Mouse (Mus musculus) layer of hippocampus, postnatal 25 days (tissue): Measurements from ENCODE around the gene Grm3. TPM values are rescaled to one million over a fixed set of nuclear protein-coding genes. Genes with fewer than 3 reads are reported as not detected.

ENCODE experiments used
- DNase-seq, 2 experiments: peaks; one replicate each; pipeline ENCODE4 v3.0.0; 2022; ENCODE audit warnings: mixed read lengths in 2 of 2, low spot score in 1 of 2; ENCODE audit errors: extremely low spot score in 1 of 2
- total RNA-seq, 2 experiments: library from RNA; stranded (reverse); gene quantifications; 2 replicates each; pipeline ENCODE4 v1.2.3; 2021

Grm3 gene
- total RNA-seq, 2 experiments from 2014 or later, result 64.9 to 72.2 TPM

DNA sequence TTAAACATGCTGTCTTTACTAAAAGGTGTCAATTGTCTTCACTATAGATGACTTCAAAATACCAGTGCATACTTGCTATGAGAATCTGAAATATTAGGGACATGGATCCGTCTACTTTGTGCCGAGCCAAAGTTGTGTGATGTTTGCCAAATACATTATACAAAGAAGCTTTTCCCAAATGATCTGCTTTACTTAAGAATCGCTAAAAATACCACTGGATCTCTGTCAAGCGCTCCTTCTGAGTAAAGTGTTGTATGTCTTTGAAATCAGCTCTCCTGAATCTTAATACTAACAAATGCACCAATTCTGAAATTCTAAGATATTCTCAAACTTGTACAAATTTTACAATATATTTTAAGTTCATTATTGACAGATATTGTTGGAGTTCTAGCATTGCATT, 100.6 kb downstream of the Grm3 start:
- no peak for DNase-seq

DNA sequence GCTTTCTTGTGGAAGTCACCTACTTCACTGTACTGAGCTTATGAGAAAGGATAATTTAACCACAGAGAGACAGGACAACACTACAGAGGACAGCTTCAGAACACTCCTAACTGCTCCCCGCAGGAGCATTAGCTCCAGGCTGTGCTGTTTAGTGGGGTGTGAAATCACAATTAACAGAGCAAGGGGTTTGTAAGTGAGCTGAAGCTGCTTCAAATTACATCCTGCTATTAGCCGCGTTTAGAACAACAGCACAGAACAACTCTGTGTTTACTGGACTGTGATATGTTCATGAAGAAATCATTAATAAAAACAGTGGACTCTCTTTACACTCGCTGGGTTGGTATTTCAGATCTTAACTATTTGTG, 101.9 kb downstream of the Grm3 start:
- no peak for DNase-seq

DNA sequence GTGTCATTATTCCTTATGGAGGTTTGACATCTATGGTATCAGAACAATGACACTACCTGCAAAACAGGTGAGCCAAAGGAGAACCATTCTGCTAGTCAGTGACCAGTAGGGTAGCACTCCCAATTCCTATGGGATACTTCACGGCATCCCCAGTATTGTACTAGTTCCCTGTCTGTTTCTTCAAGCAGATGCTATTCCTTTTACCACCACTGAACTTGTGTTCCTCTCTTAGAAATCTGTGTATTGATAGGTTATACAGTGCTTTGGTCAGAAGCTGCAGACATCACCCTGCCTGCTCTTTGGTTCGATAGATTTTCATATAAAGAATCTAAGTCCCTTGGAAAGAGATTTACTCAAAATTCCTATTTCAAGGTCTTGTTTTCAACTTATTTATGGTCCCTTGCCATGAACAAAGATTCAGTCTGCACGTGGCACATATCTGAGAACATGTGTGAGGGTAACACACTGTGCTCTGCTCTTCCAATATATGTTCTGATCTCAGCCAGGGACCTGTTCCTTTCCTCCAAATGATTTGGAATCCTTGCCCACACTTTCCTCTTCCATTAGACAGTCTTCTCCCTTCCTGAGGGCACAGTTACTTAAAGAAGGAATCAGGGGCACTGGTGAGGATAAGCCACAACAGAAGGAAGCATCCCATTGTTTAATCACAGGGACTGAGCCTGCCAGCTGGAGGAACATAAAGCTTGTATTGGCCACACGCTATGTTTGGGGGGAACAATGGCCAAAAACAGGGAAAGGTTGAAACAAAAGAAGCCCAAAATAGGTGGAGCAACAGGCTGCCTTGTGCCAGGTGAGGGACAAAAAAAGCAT, 102.5 kb downstream of the Grm3 start:
- DNase-seq, result no peak

DNA sequence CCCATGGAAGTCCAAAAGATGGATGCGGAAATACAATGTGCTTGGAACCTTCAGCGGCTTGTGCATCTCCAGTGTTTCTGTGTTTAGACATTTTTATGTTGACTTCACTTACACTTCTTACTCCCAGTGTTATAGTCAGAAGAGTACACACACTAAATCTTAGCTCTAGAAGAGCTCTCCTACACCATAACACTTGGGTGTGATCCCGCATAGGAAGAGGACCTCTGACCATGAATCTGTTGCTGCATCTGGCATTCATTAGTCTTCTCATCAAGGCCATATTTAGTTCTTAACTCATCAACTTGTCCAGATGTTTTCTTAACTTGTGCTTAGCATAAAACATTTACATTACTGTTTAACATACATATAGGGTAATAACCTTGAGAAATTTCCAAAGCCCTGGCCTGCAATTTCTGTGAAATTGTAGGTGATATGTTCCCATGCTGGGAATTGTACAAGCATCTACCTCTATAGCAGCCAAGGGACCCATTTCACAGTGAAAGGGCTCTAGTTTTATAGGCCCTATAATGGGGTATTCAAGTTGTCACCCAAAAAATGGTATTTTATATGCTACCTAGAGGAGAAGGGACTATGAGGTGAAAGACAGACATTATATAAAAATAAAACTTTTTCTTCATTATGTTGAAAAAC, 103.4 kb downstream of the Grm3 start:
- no peak for DNase-seq

DNA sequence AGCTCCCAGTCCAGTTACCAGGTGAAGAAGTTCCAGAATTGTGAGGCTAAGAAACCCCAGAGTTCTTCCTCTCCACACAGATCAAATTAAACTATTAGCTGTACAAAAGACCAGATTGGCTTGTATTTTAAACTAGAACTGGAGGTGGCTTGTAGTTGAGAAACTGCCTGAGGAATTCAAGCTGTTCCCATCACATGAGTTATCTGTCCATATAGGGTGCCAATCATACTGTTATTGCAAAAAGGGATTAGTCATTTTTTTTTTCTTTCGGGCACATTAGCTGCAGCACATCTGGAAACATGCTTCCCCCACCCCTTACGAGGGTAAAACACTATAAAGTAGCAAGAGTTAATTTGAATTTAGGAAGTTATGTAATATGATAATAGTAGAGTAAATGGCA, 145.9 kb downstream of the Grm3 start:
- no peak for DNase-seq

DNA sequence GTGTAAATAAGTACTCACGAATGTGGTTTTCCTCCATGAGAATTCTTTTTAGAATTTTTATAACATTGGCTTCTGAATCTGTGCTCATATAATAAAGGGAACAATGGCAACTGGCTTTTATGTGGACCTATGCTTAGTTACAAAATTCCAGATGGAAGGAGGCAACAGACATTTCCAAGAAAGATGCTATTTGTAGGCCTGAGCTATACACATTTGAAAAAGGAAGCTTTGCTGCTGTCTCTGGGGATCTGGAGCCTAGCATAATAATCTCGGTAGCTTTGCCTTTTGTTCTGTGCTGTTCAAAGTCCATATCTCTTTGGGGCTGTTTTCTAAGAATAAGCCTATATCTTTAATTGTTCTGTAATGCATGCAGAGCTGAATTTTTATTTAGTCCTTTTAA, 146.4 kb downstream of the Grm3 start:
- DNase-seq, result no peak

DNA sequence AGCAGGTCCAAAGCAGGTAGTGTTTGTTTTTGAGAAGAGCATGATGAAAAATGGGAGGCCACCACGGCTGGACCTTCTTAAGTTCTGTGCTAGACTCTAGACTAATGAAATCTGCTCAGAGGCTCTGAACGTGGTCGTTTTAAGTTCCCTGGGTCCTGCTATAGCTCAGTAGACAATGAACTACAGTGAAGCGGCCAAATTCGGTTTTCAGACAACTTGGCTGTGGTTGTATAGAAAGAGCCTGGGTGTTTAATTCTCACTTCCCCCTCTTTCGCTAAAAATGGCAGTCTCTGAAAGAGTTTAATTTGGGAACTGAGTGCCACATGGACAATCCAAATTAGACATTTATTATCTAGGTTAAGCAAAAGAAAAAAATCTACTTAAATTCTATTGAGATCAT, 154.0 kb downstream of the Grm3 start:
- DNase-seq, result no peak

DNA sequence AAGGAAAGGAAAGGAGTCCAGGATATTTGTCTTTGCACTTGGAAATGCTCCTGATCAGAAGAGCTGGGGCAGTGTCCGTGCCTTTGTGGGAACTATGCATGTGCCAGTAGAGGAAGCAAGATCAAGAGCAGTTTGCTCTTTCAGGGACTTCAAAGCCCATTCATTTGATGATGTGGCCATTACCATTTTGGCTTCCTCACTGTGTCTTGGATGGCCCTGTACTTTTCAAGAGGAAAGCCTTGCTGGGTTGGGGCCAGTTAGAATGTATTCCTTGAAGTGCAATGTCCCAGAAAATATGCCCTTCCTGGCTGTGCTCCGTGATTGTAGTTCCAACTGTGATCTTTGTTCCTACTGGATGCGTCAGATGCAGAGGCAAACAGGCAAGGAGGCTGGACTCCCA, 167.3 kb downstream of the Grm3 start:
- DNase-seq, result no peak

DNA sequence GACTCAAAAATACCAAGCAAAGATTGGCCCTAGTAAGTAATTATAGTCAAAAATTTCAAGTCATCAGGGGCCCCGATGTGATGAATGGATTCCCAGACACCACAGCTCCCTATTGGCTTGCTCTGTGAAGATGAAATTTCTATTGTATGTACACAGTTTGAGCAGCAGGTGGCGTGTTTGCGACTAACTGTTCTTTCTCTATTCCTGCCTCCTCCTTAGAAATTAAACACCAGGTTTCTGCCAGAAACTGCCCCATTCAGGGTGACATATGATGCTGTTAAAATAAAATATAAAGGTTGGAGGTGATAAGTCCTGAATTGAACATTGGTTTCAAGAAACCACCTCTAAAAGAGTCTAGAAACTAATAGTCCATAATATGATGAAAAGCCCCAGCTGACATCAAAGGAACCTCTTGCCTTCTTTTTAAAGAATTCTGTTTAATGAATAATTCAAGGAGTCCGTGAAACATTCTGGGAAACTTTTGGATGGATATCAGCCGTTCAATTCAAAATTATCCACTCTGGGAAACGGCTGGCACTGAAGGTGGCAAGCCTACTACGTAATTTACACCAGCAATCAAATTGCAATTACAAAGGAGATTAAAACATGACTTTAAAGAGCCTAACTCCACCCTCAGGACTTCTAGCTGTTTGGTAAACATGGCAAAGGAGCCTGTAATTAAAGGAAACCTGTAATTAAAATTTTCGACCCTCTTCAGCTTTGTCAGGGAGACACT, 184.0 kb downstream of the Grm3 start:
- DNase-seq, result peak in 1 of 2 experiments; percentile 51

DNA sequence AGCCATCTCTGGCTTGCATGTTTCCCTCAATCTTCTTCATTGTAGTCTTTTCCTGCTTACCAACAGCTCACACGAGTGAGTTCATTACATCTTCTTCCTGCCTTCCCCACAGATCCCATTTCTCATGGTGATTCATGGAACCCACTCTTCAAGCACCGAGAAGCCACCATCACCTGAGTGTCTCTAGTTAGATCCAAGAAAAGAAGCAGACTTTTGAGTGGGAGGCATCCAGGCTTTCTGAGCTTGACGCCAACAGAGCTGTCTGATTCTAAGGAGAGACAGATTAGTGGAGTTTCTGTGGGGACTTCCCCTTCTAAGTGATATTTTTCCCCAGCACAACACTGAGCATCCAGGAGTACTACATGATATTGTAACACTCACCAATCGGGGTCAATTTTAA, 199.5 kb downstream of the Grm3 start:
- DNase-seq, result no peak

DNA sequence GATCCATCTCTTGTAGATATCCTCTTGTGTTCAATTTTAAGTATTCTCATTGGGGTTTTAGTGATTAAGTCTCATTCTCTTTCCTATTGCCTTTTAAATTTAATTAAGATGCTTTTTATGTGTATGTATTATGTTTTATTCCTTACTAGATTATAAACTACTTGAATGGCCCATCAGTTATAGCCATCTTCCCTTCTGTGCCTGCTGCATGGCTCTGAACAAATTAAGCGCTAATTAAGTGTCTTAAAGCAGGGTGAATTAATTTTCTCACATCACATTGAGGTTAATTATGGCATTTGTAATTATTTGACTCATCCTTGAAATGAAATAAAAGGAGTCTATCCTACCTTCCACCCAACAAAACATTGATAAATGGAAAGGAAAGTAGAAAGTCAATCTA, 213.9 kb downstream of the Grm3 start:
- DNase-seq, result no peak

DNA sequence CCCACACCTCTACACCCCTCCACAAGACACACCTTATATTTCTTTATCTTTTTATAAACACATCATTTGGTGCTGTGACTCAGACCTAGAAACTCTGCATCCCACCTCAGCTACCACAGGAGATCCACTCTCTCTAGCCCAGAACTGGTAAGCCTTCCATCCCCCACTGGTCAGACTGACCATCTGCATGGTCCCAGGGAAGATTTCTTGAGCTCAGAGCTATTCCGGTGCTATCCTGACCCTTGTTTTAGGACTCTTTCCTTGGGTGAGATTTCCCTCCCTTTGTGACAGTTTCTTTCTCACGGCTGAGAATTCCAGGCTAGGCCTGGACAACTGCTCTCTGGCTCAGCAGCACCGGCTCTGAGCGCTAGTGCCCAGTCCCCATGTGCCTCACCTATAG, 227.7 kb downstream of the Grm3 start:
- DNase-seq, result no peak

DNA sequence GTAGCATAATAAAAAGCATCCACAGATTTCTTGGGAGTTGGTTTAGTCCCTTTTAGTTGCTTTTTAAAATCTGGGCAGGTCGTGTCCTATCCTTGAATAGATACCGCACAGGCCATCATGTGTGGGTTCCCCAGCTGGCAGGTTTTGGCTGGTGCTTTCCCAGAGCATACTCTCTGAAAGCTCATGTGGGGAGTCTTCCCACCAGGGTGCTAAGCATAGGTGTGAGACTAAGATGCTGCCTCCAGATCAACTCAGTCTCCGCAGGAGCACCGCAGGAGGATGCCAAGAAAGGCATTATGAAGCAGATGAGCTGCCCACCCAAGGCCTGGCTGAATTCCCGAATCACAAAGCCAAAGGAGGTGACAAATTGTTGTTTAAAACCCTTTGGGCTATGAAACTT, 229.5 kb downstream of the Grm3 start:
- DNase-seq, result no peak

DNA sequence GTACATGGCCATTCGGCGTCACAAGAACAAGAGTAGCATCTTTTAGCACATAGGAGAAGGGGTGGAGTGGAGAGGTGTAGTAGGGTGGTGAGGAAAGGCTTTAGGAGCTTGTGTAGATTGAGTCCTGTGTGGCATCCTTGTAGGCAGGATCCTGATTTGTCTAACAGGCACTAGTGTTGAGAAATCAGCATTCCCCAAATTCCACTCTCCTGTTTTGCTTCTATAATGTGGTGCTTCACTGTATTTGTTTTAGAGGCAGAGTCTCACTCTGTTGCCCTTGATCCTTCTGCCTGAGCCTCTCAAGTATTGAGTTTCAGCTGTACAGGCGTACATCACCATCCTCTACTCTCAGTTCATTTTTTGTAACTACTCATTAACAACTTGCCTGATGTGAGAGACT, 247.4 kb downstream of the Grm3 start:
- DNase-seq, result no peak

DNA sequence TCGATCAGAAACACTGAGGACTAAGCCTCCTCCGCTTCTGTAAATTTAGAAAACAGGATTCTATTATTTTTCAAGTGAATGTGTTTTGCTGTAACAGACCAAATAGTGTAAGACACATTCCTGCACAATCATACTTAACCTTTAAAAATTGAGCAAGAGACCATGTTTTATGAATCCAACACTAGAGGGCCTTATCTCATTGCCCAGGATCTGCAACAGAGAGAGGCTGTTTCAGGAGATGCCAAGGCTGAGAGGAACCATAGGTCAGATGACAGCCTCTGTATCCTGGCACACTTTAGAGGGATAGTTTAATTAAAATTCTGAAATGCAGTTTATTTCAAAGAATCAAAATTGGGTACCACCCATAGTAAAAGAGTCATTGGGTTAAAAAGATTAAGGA, 271.7 kb downstream of the Grm3 start:
- no peak for DNase-seq

DNA sequence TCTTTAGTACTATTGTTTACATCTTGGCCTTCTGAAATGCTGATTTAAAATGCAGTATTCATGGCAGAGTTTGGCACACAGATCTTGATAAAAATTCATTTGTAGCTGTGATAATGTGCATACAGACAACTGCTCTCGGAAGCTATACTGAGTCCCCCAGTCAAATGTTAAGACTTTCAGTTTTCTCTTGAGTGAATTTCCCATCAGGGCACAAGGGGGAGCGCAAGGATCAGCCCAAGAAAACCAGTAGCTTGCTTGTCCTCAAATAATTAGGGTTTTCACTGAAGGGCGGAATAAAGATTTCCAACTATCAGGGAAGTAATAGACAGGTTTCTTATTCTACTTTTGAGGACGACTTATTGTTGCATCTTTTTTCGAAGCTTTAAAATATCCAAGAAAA, 275.4 kb downstream of the Grm3 start:
- DNase-seq, result peak in 1 of 2 experiments; percentile 60

DNA sequence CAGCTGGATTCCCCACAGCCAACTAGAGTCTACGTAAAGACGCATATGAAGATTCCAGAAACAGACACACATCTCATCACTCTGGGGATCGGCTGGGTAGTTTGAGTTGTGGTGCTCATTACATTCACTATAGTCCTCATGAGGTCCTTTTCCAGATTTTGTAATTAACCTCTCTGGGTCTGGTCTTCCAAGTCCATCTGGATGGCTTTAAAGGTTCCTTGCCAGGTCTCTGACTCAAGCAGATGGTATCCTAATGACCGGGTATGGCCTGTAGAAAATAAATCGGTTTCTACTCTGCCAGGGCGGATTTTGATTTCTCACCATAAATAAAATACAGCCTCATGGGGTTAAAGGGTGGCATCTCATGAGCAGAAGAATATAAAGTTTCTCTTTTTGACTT, 276.0 kb downstream of the Grm3 start:
- DNase-seq, result no peak

DNA sequence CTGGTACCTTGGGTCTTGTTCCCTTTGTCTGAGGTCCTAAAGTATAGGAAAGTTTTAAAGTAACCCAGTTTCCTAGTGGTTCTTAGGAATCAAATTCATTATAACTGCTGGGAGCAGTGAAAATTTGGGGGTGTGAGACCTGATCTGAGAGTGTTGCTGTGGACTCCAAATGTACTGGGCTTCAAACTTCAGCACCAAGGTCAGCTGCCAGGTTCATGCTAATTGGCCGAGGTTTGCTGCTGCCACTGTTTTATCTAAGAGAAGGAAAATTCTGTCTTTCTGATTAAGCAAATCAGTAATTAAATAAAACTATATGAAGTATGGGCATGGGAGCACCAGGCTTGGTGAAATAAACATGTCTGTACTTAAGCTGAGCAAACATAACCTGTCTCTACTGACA, 278.8 kb downstream of the Grm3 start:
- no peak for DNase-seq
